Mouse (Mus musculus) skeletal muscle tissue, adult 2 months (tissue): ENCODE data around the gene Gab2.
"Not testable (repeated sequence)": the region's sequence is repeated elsewhere in the genome, so short reads cannot be mapped to it uniquely, and the experiment has no call there.

Experiments used
- DNase-seq: peaks from one replicate; pipeline ENCODE4 v3.0.0-alpha.2; 2012; ENCODE audit warnings: low read depth, low spot score

The Gab2 gene

GRCm38 (mm10) chr7:97136453-97136852 lies 55.1 kb downstream of the Gab2 start:
- no peak for DNase-seq

GRCm38 (mm10) chr7:97151082-97151813 lies 69.9 kb downstream of the Gab2 start:
- no peak for DNase-seq

DNA sequence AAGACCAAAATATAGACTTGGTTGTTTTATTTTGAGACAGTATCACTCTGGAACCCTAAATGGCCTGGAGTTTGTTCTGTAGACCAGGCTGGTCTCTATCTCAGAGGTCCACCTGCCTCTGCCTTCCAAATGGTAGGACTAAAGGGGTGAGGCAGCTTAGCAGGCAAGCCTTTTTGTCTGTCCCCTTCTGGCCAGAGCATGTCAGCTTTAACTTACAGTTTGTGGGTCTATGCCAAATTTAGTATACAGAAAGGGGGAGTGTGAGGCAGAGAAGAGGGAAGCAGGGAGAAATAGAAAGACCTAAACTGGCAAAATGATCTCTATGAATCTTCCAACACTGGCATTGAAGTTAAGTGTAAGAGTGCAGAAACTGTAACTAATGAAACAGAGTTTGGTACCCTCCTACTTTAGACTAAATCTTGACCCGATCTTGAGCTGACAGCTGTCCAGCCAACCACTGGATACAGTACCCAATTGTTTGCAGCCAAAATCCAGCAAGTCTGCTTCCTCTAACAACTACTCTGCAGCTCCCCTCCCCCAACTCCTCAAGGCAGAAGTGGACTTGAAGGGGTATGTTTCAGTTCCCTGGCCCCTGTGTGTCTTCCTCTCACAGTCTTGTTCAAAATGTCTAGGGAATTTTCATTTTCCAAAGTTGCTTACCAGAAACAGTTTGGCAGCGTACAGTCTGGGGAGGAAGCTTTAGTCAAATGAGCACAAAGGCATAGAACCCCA lies 73.5 kb downstream of the Gab2 start:
- peak; percentile 26 for DNase-seq

GRCm38 (mm10) chr7:97164261-97164660 lies 82.9 kb downstream of the Gab2 start:
- no peak for DNase-seq

GRCm38 (mm10) chr7:97171089-97171488 lies 89.7 kb downstream of the Gab2 start:
- DNase-seq, result no peak

- no peak for DNase-seq
Measured at GRCm38 (mm10) chr7:97171719-97172118, 90.3 kb downstream of the Gab2 start.

DNA sequence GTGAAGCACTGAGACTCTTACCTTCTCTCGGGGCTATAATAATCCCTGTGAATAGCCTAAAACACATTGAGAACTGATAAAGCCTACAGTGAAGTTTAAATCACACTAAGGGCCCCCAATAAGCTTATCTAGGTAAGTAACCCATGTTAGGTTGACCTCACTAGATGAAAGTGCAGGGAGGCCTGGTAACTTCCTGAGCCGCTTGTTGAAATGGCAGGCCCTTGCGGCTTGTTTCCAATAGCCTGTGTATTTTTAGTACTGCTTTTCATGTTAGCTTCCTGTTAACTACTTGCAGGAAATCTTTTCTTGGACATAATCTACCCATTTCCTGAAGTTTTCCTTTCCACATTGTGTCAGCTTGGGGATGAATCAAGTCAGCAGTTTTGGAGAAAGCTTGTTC lies 90.7 kb downstream of the Gab2 start:
- peak; percentile 30 for DNase-seq

DNA sequence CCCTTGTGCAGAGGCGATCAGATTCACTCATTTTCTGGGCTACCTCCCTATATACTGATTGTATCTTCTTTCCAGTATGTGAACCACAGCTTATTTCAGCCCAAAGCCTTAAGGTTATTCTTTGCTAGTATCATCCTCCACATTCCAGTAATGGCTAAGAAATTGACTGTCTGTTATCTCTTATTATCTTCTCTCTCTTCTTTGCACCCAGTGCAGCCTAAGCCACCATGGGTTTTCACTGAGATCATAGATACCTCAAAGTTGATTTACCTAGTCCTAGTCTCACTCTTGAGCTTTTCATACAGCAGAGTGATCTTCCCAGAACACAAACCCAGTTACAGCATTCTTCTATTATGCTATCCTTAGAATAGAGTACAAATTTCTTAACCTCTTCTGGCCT lies 100.5 kb downstream of the Gab2 start:
- DNase-seq, result no peak

- DNase-seq, result no peak
Measured at GRCm38 (mm10) chr7:97183426-97183825, 102.0 kb downstream of the Gab2 start.

DNA sequence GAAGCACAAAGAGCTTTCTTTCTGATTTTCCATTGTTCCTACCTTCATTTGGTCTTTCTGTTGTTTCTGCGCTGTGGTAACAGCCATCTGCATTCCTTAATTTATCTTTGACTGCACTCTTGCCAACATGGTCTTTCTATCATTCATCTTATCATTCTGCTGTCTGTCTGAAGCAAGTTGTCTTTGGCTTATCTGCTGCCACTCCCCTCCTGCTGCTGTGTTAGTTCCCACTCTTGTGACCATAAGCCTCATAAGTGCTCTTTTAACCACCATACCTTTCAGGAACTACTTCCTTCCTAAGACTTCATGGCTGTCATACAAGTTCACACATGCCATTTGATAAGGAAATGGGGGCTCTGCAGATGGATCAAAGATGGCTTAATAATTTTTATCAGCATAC lies 102.6 kb downstream of the Gab2 start:
- DNase-seq, result no peak

GRCm38 (mm10) chr7:97187387-97188081 lies 106.1 kb downstream of the Gab2 start:
- DNase-seq, result no peak

DNA sequence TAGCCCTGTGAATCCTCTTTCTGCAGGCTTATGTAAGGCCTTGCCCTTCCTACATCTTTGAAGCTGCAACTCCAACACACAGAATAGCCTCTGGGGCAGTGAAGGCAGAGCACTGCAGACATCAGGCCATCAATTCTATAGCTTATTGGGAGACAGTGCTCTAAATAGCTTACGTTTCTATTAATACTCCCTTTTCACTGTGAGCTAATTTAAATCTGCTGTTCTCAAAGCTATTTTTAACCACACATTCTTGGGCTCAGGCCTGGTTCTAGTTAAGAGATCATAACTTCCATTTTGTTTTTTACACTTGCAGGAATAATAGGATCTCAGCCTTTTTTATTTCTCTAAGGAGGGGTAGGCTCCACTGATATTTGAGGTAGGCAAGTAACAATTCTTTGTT lies 107.7 kb downstream of the Gab2 start:
- DNase-seq, result no peak

- no peak for DNase-seq
Measured at GRCm38 (mm10) chr7:97203907-97204306, 122.5 kb downstream of the Gab2 start.

DNA sequence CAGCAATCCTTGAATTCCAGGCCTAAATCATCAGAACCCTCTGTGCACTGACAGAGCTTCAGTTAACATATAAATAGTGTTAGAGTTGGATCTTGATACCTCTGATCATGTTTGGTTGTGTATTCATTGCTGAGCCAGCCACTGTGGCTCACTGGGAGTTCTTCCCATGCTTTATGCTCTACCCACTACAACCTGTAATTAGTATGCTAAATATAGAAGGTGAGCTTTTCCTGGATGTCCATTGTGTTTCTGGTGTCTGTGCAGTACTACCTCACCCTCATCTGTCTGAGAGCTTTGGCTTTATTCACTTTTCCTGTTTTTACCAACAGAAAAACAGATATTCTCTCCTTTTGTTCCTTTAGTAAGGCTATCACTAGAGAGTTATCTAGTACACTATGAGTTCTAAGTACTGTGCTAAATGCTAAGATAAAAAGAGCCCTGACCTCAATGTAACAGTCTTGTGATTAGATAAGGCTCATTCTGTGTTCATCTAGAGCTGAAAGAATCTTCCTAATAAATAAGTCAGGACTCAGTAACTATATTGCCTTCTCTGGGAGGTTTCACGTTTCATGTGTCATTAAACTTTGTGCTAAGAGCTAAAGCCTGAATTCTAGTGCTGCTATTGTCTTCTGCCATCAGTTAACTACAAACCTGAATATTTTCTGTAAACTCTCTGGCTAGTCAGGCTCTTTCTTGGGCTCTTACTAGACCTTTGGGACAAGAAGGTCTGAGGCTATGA lies 127.6 kb downstream of the Gab2 start:
- no peak for DNase-seq

DNA sequence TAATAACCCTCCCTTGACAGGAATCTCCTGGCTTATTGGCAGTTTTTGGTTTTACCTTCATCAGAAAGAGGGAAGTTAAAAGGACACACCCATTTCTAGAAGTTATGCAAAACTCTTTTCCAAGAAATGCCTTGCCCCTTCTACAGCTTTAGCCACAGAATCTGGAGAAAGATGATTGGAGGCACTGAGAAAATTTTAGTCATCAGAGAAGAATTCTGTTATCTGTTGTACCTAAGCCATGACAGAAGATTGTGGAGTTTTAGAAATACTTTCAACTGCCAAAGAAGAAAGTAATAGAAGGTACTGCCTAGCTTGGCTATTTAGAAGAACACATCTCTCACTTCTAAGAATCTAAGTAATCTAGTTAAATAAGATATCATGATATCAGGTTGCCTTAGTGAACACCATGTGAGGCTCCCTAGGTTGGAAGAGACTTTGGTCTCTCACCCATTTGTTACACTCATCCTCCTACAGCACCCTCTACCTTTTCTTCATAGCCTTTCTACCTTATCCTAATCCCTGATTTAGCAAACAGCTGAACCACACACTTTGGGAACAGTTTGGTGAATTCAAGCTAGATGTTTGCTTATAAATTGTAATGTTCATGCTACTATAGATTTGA lies 128.8 kb downstream of the Gab2 start:
- no peak for DNase-seq

- peak; percentile 28 for DNase-seq
Measured at GRCm38 (mm10) chr7:97211117-97211516, 129.7 kb downstream of the Gab2 start.

- DNase-seq, result no peak
Measured at GRCm38 (mm10) chr7:97223836-97224235, 142.4 kb downstream of the Gab2 start.

DNA sequence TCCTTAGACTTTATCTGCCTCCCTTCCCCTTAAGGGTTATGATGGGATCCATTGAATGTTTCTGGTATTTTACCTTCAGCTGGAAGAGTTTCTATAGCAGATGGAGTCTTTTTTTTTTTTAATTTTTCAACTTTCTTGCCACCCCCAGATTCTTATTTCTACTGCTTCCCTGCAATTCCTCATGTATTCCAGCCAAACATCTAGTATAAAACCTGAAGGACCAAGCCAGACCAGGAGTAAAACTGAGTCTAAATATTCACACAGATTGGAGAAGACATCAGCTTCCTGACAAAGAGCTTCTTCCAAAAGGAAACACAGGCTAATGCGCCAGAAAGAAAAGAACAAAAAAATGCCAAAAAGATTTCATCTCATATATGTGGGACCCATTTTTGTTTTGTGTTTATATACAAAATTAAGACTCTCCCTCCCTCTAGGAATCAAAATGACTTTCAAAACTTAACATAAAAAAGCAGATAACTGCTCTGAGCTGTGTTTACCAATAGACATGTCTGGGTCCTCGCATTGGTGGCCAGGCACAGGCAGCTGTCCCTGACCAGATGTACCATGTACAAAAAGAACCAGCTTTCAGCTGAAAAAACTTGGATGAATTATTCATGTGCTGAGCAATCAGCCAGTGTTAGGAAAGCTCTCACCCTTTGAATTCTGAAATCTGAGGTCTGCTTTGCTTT lies 164.0 kb downstream of the Gab2 start:
- no peak for DNase-seq

DNA sequence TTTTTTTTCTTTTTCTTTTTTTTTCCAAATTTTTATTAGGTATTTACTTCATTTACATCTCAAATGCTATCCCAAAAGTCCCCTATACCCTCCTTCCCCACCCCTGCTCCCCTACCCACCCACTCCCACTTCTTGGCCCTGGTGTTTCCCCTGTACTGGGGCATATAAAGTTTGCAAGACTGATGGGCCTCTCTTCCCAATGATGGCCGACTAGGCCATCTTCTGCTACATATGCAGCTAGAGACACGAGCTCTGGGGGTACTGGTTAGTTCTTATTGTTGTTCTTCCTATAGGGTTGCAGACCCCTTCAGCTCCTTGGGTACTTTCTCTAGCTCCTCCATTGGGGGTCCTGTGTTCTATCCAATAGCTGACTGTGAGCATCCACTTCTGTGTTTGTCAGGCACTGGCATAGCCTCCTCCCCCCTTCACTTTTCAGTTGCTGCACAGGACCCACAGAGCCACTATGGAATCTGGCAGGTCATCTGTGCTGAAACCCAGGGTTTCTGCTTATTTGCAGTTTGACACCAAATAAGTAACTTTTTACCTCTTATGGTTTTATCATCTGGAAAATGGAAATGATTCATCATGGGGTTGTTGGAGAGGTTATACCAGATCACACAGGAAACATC lies 164.7 kb downstream of the Gab2 start:
- not testable (repeated sequence) for DNase-seq

- DNase-seq, result peak; percentile 76
Measured at GRCm38 (mm10) chr7:97247661-97248060, 166.3 kb downstream of the Gab2 start.
